Mouse (Mus musculus) embryo, embryonic 11.5 days (tissue): ENCODE results near the gene Rps19.

ENCODE experiments used
- DNase-seq: peaks from one replicate; pipeline ENCODE4 v3.0.0-alpha.2; 2012; ENCODE audit warnings: low read depth, low spot score

The Rps19 gene

DNA sequence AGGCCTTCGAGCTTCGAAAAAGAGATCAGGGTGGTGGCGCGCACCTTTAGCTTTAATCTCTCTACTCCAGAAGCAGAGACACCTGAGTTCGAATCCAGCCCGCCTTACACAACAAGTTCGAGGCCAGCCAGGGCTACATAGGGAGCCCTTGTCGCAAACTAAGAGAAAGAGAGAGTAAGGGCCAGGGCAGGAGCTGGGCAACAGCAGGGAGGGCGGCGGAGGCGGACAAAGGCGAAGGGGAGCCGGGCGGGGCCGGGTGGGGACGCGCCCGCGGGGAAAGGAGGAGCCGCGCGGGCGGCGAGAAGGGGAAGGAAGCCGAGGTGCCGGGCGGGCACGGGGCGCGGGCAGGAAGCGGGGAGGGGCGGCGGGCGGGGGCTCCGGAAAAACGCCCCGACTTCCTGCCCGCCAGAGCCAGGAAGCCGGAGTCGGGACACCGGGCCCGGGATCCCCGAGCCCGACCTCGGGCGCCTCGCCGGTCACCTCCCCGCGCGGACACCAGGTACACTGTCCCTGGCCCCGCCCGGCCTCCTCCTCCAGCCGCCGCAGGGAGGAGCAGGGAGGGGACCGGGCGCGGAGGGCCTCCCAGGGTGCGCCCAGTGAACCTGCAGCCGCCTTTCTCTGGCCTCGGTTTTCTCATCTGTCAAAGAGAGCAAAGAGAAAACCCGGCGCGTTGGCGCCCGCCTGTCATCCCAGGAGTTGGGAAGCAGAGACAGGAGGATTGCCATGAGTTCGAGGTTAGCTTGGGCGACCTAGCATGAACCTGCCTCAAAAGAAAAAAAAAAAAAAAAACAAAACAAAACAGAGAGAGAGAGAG is 18.7 kb downstream of the Rps19 start, which contains the start of gene Arhgef1:
Gene Arhgef1 (plus strand): TSS at position 283 of the 814 bp plus-strand sequence.
- no peak for DNase-seq

- no peak for DNase-seq
Observed at GRCm38 (mm10) chr7:24903444-24903825, 19.3 kb downstream of the Rps19 start.

DNA sequence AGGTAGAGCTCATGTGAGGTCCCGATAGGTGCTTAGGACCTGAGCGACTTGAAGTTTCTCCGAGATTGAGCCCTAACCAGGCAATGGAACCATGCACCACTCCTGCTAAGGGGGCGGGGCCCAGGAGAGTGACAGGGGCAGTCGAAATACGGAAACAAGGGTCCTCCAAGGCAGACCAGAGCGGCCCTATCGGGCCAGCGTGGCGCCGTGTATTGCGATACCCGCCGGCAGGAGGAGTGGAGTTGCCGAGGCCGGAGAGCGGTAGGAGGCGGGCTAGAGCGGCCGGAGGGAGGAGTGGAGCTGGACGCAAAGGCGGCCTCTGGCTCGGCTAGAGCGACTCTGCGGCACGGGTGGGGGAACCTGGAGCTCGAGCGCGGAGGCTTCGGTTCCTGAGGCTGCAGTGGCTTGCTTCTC is 19.9 kb downstream of the Rps19 start:
- peak; percentile 93 for DNase-seq

DNA sequence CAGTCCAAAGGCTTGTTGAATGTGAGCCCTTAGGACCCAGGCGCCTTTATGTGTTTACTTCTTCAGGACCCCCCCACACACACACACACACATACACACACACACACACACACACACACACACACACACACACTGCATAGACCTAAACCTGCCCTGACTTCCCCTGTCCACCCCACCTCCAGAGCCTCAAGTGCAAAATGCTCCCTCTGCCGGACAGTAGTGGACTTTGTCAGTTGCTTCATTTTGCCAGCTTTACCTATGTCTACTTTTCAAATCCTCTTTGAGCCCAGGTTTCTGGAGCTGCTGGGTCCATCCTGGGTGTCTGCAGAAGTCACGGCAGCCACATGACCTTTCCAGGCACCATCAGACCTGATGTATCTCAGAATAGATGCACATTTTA is 20.8 kb downstream of the Rps19 start:
- peak; percentile 62 for DNase-seq

GRCm38 (mm10) chr7:24906551-24906950 is 22.4 kb downstream of the Rps19 start:
- no peak for DNase-seq

DNA sequence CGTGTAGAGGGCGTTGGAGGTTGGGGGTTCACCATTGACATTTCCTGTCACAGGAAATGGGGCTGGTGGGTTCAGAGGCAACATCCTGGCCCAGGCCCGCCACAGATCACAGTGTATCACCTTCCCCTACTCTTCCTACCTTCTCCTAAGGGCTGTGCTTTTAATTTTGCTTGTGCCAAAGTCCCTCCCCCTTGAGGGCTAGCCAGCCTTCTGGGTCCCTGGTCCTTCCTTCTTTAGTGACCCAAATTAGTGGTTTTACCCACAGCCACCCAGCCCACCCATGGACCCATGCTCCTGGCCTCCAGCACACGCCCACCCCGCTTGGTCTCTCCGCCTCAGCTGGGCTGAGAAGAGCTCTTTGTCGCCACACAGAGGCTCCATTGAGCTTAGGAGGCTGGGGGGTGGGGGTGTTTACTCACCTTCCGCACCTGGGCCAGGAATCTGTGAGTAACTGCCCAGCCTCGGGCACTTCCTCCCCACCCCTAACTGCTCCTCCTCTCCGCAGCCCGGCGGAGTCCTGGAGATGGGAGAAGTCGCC is 23.1 kb downstream of the Rps19 start:
- no peak for DNase-seq

- no peak for DNase-seq
Observed at GRCm38 (mm10) chr7:24912480-24912879, 28.3 kb downstream of the Rps19 start.

DNA sequence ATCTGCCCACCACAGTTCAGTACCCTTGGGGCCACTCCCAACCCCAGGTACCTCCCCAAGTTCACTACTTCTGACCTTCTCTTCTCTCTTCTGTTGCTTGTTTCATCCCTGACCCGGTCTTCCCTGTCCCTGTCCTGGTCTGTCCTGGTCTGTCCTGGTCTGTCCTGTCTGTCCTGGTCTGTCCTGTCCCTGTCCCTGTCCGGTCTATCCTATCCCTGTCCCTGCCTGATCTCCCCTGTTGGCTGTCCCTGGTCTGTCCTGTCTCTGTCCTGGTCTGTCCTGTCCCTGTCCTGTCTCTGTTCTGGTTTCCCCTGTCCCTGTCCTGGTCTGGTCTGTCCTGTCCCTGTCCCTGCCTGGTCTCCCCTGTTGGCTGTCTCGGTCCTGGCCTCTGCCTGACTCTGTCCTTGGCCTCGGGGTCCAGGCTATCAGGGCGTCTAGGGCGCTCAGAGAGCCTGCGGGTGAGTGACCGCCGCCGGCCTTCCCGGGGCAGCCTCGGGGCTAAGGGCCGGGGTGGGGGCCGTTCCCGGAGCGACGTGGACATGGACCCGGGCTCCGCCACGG is 34.7 kb downstream of the Rps19 start:
- no peak for DNase-seq

DNA sequence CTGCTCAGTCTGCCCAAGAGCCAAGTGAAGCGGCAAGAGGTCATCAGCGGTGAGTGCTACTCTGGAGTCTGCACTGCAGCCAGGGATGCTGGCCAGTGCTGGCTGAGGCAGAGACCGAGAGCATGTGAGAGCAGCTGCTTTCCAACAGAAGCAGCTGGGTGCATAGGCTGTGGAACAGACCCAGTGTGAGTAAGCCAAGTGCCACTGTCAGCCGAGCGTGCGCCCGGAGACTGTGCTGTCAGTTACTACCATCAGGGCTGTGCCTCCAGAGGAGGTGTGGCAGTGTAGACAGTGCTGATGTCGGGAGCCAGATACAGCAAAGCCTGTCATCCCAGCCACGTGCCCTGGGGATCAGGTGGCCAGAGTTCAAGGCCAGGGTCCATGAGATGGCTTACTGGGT is 35.6 kb downstream of the Rps19 start:
- DNase-seq, result no peak

- DNase-seq, result no peak
Observed at GRCm38 (mm10) chr7:24930475-24930874, 46.3 kb downstream of the Rps19 start.

DNA sequence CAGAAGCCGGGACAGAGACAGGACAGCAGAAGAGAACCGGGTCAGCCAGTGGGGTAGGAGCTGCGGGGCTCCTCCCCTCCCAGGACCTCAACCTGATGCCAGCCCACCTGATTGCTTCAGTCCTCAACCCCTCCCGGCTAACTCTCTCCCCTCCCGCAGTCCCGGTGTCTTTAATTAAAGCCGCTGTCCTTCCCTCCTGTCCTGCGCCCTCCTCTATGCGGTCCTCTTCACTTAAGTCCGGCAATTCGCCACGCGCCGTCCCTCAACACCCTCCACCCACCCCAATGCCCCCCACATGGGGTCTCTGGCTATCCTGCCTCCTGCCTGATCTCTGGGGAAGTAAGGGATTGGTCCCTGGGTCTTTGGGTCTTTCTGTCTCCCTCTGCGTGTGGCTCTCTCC is 47.5 kb downstream of the Rps19 start:
- DNase-seq, result no peak
